Mouse (Mus musculus) ovary, adult 2 months (tissue): Measurements from ENCODE around the gene Cxcl17. TPM values are rescaled to one million over a fixed set of nuclear protein-coding genes. Genes with fewer than 3 reads are reported as not detected.

Experiments
- polyA plus RNA-seq: library from polyadenylated mRNA; depleted of rRNA; stranded (reverse); fragments of >200 nt; gene quantifications from 2 replicates; pipeline ENCODE4 v1.2.3, GENCODE M21; 2012; rRNA removed

Cxcl17 gene
- polyA plus RNA-seq: 7.7 and 9.4 TPM in 2 replicates

DNA sequence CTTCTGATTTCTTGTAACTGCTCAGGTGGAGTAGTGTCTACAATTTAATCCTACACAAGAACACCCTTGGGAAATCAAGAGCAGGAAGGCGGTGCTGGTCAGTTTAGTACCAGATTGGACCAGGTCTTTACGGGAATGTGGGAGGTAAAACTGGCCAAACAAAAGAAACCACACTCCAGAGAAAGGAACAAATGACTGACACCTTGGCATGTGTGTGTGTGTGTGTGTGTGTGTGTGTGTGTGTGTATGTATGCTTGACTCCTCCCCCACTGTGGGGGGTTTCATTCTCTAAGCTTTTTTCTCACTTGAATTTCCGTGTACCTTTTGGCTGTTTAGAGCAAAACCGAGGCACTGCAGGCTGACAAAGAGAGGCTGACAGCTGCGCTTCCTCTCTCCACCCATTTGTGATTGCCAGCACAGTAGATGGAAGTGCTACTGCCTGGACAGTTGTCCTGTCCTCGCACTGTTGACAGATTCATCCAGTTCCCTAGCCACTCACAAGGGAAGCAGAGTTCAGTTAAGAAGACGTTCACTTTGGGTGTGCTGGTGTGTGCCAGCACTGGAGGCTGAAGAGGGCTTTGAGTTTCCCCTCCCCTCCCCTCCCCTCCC is at the start of gene Cxcl17:
Gene Cxcl17 (minus strand): TSS at position 54 of the 609 bp plus-strand sequence.

GRCm38 (mm10) chr7:25398610-25399009 is 14.1 kb downstream of the Cxcl17 start, which contains the start of gene Lipe:
TSS of gene Lipe (minus strand) at chr7:25398710.

GRCm38 (mm10) chr7:25369058-25369749 is 43.5 kb downstream of the Cxcl17 start, which contains the start of gene Cnfn:
TSS of gene Cnfn (minus strand) at chr7:25369724.

Other genes starting within 250 kb of the Cxcl17 start
- gene Pou2f2, start 233.2 kb downstream of the Cxcl17 start, polyA plus RNA-seq: 4.0 and 5.4 TPM in 2 replicates
- 34.0 and 36.0 TPM in 2 replicates for gene Dedd2, start 192.3 kb downstream of the Cxcl17 start, polyA plus RNA-seq
- gene Zfp526, start 191.5 kb downstream of the Cxcl17 start, polyA plus RNA-seq: 21.8 and 23.1 TPM in 2 replicates
- 129 and 159 TPM in 2 replicates for gene Gsk3a, start 175.0 kb downstream of the Cxcl17 start, polyA plus RNA-seq
- gene Erf, start 162.1 kb downstream of the Cxcl17 start, polyA plus RNA-seq: 60.5 and 69.1 TPM in 2 replicates
- gene Cic, start 145.2 kb downstream of the Cxcl17 start, polyA plus RNA-seq: 123 and 151 TPM in 2 replicates
- gene Pafah1b3, start 114.9 kb downstream of the Cxcl17 start, polyA plus RNA-seq: 154 and 172 TPM in 2 replicates
- 0.12 and 0.18 TPM in 2 replicates for gene Prr19, start 111.5 kb downstream of the Cxcl17 start, polyA plus RNA-seq
- gene Tmem145, start 106.8 kb downstream of the Cxcl17 start, polyA plus RNA-seq: 0.10 and 0.21 TPM in 2 replicates
- gene Megf8, start 95.7 kb downstream of the Cxcl17 start, polyA plus RNA-seq: 113 and 119 TPM in 2 replicates
- 3.7 TPM in 1 of 2 replicates, not detected in the other for gene Cnfn, start 43.2 kb downstream of the Cxcl17 start, polyA plus RNA-seq
- gene Lipe, start 14.2 kb downstream of the Cxcl17 start, polyA plus RNA-seq: 105 and 109 TPM in 2 replicates
- gene Ceacam1, start 64.7 kb upstream of the Cxcl17 start, polyA plus RNA-seq: 7.2 and 8.8 TPM in 2 replicates
- gene Ceacam2, start 127.0 kb upstream of the Cxcl17 start, polyA plus RNA-seq: 0.03 TPM in 1 of 2 replicates, not detected in the other
- gene Erich4, start 203.0 kb upstream of the Cxcl17 start, polyA plus RNA-seq: not detected in 2 replicates
- gene Dmac2, start 206.5 kb upstream of the Cxcl17 start, polyA plus RNA-seq: 51.2 and 60.0 TPM in 2 replicates
- 25.7 and 33.2 TPM in 2 replicates for gene B3gnt8, start 213.8 kb upstream of the Cxcl17 start, polyA plus RNA-seq
- gene Bckdha, start 246.1 kb upstream of the Cxcl17 start, polyA plus RNA-seq: 255 and 263 TPM in 2 replicates
- 97.4 and 109 TPM in 2 replicates for gene Exosc5, start 246.3 kb upstream of the Cxcl17 start, polyA plus RNA-seq